Mouse (Mus musculus) testis, adult 2 months (tissue): ENCODE data around the gene Thpo. TPM values are rescaled to one million over a fixed set of nuclear protein-coding genes. Genes with fewer than 3 reads are reported as not detected.

Experiments used
- H3K27ac ChIP-seq: fragments of 200-500 bp; 2 replicates; pipeline ENCODE4 v1.5.1; 2012; ENCODE audit warnings: low read depth, low read length; ENCODE audit not compliant: control insufficient read depth, insufficient read depth
- H3K27me3 ChIP-seq: fragments of 200-500 bp; 2 replicates; pipeline ENCODE4 v1.6.1; 2012; ENCODE audit warnings: mild to moderate bottlenecking, low read length, moderate library complexity; ENCODE audit not compliant: control insufficient read depth, insufficient read depth
- H3K36me3 ChIP-seq: fragments of 200-500 bp; 2 replicates; pipeline ENCODE4 v1.6.1; 2012; ENCODE audit warnings: mild to moderate bottlenecking, low read length; ENCODE audit not compliant: control insufficient read depth, insufficient read depth
- H3K4me1 ChIP-seq: fragments of 200-500 bp; 2 replicates; pipeline ENCODE4 v1.6.1; 2012; ENCODE audit warnings: low read length; ENCODE audit not compliant: control insufficient read depth, insufficient read depth
- H3K4me3 ChIP-seq: fragments of 200-500 bp; 2 replicates; pipeline ENCODE4 v1.5.1; 2012; ENCODE audit warnings: low read depth, mild to moderate bottlenecking, low read length, moderate library complexity, mixed read lengths; ENCODE audit not compliant: control insufficient read depth
- CTCF ChIP-seq: fragments of 200-500 bp; IDR thresholded peaks from 2 replicates; pipeline ENCODE4 v1.5.1; 2012; ENCODE audit warnings: low read depth, mild to moderate bottlenecking, inconsistent platforms, low read length, moderate library complexity; ENCODE audit not compliant: control insufficient read depth, insufficient read depth, insufficient replicate concordance
- POLR2A ChIP-seq: fragments of 200-500 bp; IDR thresholded peaks from 2 replicates; pipeline ENCODE4 v1.6.1; 2012; ENCODE audit warnings: low read depth, mild to moderate bottlenecking, inconsistent platforms, low read length, moderate library complexity; ENCODE audit not compliant: control insufficient read depth
- polyA plus RNA-seq: library from polyadenylated mRNA; depleted of rRNA; stranded (reverse); fragments of >200 nt; gene quantifications from 2 replicates; pipeline ENCODE4 v1.2.3, GENCODE M21; 2012

Thpo gene
- polyA plus RNA-seq, 1 experiment, result 0.22 TPM

DNA sequence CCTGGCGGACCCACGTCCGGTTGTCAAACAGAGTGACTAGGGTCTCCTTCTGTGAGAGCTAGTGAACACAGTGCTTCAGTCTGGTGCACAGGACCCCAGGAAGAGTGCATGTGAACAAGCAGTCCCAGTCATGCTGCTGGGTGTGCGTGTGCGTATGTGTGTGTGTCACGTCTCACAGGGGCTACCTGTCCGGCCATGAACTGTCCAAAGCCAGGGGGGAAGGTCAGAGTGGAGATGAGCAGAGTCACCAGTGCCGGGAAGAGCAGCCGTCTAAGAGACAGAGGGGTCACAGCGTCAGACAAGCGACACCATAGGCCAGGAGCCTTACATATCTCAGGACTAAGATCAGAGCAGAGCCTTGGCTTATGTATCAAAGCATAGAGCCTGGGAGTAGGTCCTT is 23.9 kb downstream of the Thpo start:
- peaks cover 2% of the 10 kb centered on the region for H3K4me1 ChIP-seq
- H3K27ac ChIP-seq, result no peak overlapping the region
- H3K27me3 ChIP-seq, result no peaks in the 10 kb centered on the region
- no peak overlapping the region for H3K4me3 ChIP-seq
- H3K36me3 ChIP-seq, result no peaks in the 10 kb centered on the region
- no peak for TF ChIP-seq POLR2A
- TF ChIP-seq CTCF, result no peak

- H3K4me1 ChIP-seq, result peaks cover 2% of the 10 kb centered on the region
- no peak overlapping the region for H3K4me3 ChIP-seq
- H3K27ac ChIP-seq, result no peak overlapping the region
- no peaks in the 10 kb centered on the region for H3K36me3 ChIP-seq
- TF ChIP-seq POLR2A, result no peak
- TF ChIP-seq CTCF, result peak; percentile 39
- H3K27me3 ChIP-seq, result no peaks in the 10 kb centered on the region
These were observed 25.2 kb downstream of the Thpo start for GRCm38 (mm10) chr16:20708939-20709734.

DNA sequence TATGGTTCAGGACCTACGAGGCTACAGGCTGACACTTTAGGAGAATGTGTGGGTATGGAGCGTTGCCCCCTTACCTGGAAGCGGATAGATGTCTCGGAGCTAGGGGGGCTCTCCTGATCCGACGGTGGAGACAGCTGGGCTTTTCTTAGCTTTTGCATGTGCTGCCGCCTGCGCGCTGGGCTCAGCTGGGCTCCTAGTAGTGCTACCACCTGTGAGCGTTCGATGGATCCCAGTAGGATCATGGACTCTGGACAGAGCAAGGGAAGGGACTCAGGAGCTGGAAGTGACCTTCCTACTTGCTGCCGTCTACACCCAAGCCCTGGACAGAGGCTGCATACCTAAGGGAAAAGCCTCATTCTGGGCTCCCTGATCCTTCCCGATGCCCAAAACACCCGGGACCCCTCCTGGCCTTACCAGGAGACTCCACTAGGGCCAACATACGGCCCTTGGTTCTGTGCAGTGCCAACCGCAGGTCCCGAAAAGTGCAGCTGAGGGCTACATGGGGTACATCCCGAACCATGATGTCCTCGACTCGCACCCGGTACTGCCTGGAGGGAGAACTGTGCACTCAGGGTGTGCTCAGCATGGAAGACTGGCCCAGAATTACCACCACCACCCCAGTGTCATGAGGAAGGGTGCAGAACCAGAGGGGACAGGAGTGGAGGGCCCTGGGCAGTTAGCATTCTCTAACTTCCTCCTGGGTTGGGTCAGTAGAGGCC is 25.9 kb downstream of the Thpo start:
- H3K4me3 ChIP-seq, result no peak overlapping the region
- H3K27me3 ChIP-seq, result no peaks in the 10 kb centered on the region
- TF ChIP-seq POLR2A, result no peak
- no peak for TF ChIP-seq CTCF
- H3K27ac ChIP-seq, result no peak overlapping the region
- H3K36me3 ChIP-seq, result no peaks in the 10 kb centered on the region
- peaks cover 2% of the 10 kb centered on the region for H3K4me1 ChIP-seq

- Histone ChIP-seq H3K4me3 (no peak overlapping the region), H3K36me3 (no peaks in the 10 kb centered on the region), H3K4me1 (peaks cover 9% of the 10 kb centered on the region), H3K27ac (peak overlapping the region; percentile 45; the same call in 1 of the 2 replicates), H3K27me3 (no peaks in the 10 kb centered on the region)
- TF ChIP-seq CTCF (no peak), POLR2A (no peak)
These were observed 27.8 kb downstream of the Thpo start for GRCm38 (mm10) chr16:20706407-20707055.

GRCm38 (mm10) chr16:20705786-20706185 is 28.5 kb downstream of the Thpo start:
- TF ChIP-seq POLR2A (no peak), CTCF (no peak)
- Histone ChIP-seq H3K27ac (no peak overlapping the region), H3K27me3 (no peaks in the 10 kb centered on the region), H3K36me3 (no peaks in the 10 kb centered on the region), H3K4me3 (no peak overlapping the region), H3K4me1 (peaks cover 9% of the 10 kb centered on the region)

GRCm38 (mm10) chr16:20703699-20704400 is 30.5 kb downstream of the Thpo start:
- Histone ChIP-seq H3K4me3 (no peak overlapping the region), H3K36me3 (no peaks in the 10 kb centered on the region), H3K27me3 (no peaks in the 10 kb centered on the region), H3K27ac (no peak overlapping the region), H3K4me1 (peaks cover 9% of the 10 kb centered on the region)
- TF ChIP-seq POLR2A, result no peak
- TF ChIP-seq CTCF, result no peak
